Mouse (Mus musculus): ENCODE measurements at regions not wholly inside any gene's neighbourhood (a gene's known extent, or its start where the extent isn't known, plus 50 kb on each side); places are given as distances from the start of the nearest gene placed in this dataset.

- no peak for TF ChIP-seq CTCF (IDR thresholded peaks at IDR 0.05; ENCODE audit: insufficient read depth, low read depth, low read length)
- no peak for TF ChIP-seq POLR2A (IDR thresholded peaks at IDR 0.05; ENCODE audit: insufficient read depth, low read depth, low read length)
These were observed 547.6 kb downstream of the Nebl start for GRCm38 (mm10) chr2:17183696-17184095.
